Mouse (Mus musculus) gastrocnemius, adult 8-10 months (tissue): ENCODE measurements at regions not wholly inside any gene's neighbourhood (a gene's known extent, or its start where the extent isn't known, plus 50 kb on each side); places are given as distances from the start of the nearest gene placed in this dataset.
"Not testable (repeated sequence)": the region's sequence is repeated elsewhere in the genome, so short reads cannot be mapped to it uniquely, and the experiment has no call there.

Experiments
- DNase-seq, 2 experiments: peaks; one replicate each; pipeline ENCODE4 v3.0.0; 2022; ENCODE audit warnings: low spot score in 2 of 2

- DNase-seq = no peak
These were observed 305.1 kb upstream of the Arx start for GRCm38 (mm10) chrX:92981141-92981540.

- no peak for DNase-seq
These were observed 283.8 kb upstream of the Arx start for GRCm38 (mm10) chrX:93002236-93002976.

GRCm38 (mm10) chrX:93006681-93007080, 279.6 kb upstream of the Arx start:
- DNase-seq = no peak

- no peak for DNase-seq
These were observed 274.7 kb upstream of the Arx start for GRCm38 (mm10) chrX:93011578-93011977.

GRCm38 (mm10) chrX:93016391-93016790, 269.9 kb upstream of the Arx start:
- no peak for DNase-seq

- DNase-seq = no peak
These were observed 245.1 kb upstream of the Arx start for GRCm38 (mm10) chrX:93041096-93041495.

- DNase-seq = peak in 1 of 2 experiments; percentile 1
These were observed 243.5 kb upstream of the Arx start for GRCm38 (mm10) chrX:93042736-93043135.

- no peak for DNase-seq
These were observed 237.1 kb upstream of the Arx start for GRCm38 (mm10) chrX:93048967-93049754.

GRCm38 (mm10) chrX:93049755-93050143, 236.5 kb upstream of the Arx start:
- no peak for DNase-seq

GRCm38 (mm10) chrX:93059533-93059932, 226.7 kb upstream of the Arx start:
- DNase-seq = no peak

GRCm38 (mm10) chrX:93068884-93069283, 217.4 kb upstream of the Arx start:
- DNase-seq = no peak

- peak; percentile 5 to 13 for DNase-seq
These were observed 216.5 kb upstream of the Arx start for GRCm38 (mm10) chrX:93069569-93070289.

GRCm38 (mm10) chrX:93070290-93070611, 216.0 kb upstream of the Arx start:
- DNase-seq = no peak

- no peak for DNase-seq
These were observed 197.3 kb upstream of the Arx start for GRCm38 (mm10) chrX:93088976-93089375.

- DNase-seq = no peak
These were observed 188.7 kb upstream of the Arx start for GRCm38 (mm10) chrX:93097551-93097950.

GRCm38 (mm10) chrX:93107930-93108567, 178.2 kb upstream of the Arx start:
- no peak for DNase-seq

GRCm38 (mm10) chrX:93154367-93154766, 131.9 kb upstream of the Arx start:
- not testable (repeated sequence) for DNase-seq

- no peak for DNase-seq
These were observed 127.1 kb upstream of the Arx start for GRCm38 (mm10) chrX:93159105-93159504.

- no peak for DNase-seq
These were observed 125.3 kb upstream of the Arx start for GRCm38 (mm10) chrX:93160956-93161355.
